Mouse (Mus musculus) embryonic facial prominence, embryonic 11.5 days (tissue): ENCODE measurements around the gene Gm49321. TPM values are rescaled to one million over a fixed set of nuclear protein-coding genes. Genes with fewer than 3 reads are reported as not detected.

Experiments
- ATAC-seq: fragments of 200-750 bp; cut with Nextera tagmentation; replicated peaks from 2 replicates; pipeline ENCODE4 v1.8.0; 2017; ENCODE audit warnings: low read depth; ENCODE audit not compliant: insufficient number of reproducible peaks, low FRiP score, low TSS enrichment
- DNase-seq: peaks from one replicate; pipeline ENCODE4 v3.0.0-alpha.2; 2015; ENCODE audit warnings: low spot score
- H3K27ac ChIP-seq: fragments of 300-500 bp; sonication (generic); replicated peaks from 2 replicates; pipeline ENCODE4 v1.5.1; 2014; ENCODE audit warnings: mild to moderate bottlenecking, low read depth, low read length, control low read depth
- H3K27me3 ChIP-seq: fragments of 300-500 bp; sonication (generic); 2 replicates; pipeline ENCODE4 v1.6.1; 2014; ENCODE audit warnings: mild to moderate bottlenecking, low read length, moderate library complexity, mixed read lengths; ENCODE audit not compliant: control insufficient read depth, insufficient read depth
- H3K36me3 ChIP-seq: fragments of 300-500 bp; sonication (generic); replicated peaks from 2 replicates; pipeline ENCODE4 v1.6.1; 2014; ENCODE audit warnings: low read depth, mild to moderate bottlenecking, low read length, moderate library complexity, mixed read lengths; ENCODE audit not compliant: control insufficient read depth, insufficient read depth
- H3K4me1 ChIP-seq: fragments of 300-500 bp; sonication (generic); 2 replicates; pipeline ENCODE4 v1.6.1; 2014; ENCODE audit warnings: low read length, mixed read lengths; ENCODE audit not compliant: control insufficient read depth, insufficient read depth
- H3K4me2 ChIP-seq: fragments of 300-500 bp; sonication (generic); 2 replicates; pipeline ENCODE4 v1.6.1; 2014; ENCODE audit warnings: low read depth, mild to moderate bottlenecking, control low read depth, low read length, moderate library complexity
- H3K4me3 ChIP-seq: fragments of 300-500 bp; sonication (generic); 2 replicates; pipeline ENCODE4 v1.5.1; 2014; ENCODE audit warnings: low read depth, low read length, control low read depth
- H3K9ac ChIP-seq: fragments of 300-500 bp; sonication (generic); replicated peaks from 2 replicates; pipeline ENCODE4 v1.6.1; 2014; ENCODE audit warnings: mild to moderate bottlenecking, control low read depth, low read length
- H3K9me3 ChIP-seq: fragments of 300-500 bp; sonication (generic); replicated peaks from 2 replicates; pipeline ENCODE4 v1.6.1; 2016; ENCODE audit warnings: mild to moderate bottlenecking, low read length, inconsistent platforms, mixed read lengths; ENCODE audit not compliant: control insufficient read depth
- WGBS: fragments of 180-500 bp; shearing (Covaris S2); extraction: QIAGEN DNeasy Blood & Tissue Kit; methylation state at CpG from one replicate; pipeline ENCODE4 v1.1.7; 2014; 5-methylcytosine and 5-hydroxymethylcytosine counted together
- polyA plus RNA-seq: library from polyadenylated mRNA; unstranded; fragments of >200 nt; fragmentation: Nextera tagmentation; extraction: Ambion mirVana; gene quantifications from 2 replicates; pipeline ENCODE4 v1.2.1, GENCODE M21; 2014

Gm49321 gene
- polyA plus RNA-seq, 1 experiment from 2014 or later: 15.0 TPM

GRCm38 (mm10) chr12:73974584-73974983, 37.1 kb downstream of the Gm49321 start:
- H3K4me1 ChIP-seq: no peaks in the 10 kb centered on the region
- DNase-seq (no peak), ATAC-seq (no peak)
- 95% methylated on average over 6 of the region's 6 CpGs for WGBS
- H3K4me3 ChIP-seq: no peak overlapping the region
- no peak overlapping the region for H3K27ac ChIP-seq
- H3K9ac ChIP-seq: no peak overlapping the region
- no peaks in the 10 kb centered on the region for H3K9me3 ChIP-seq
- H3K27me3 ChIP-seq: no peaks in the 10 kb centered on the region
- H3K4me2 ChIP-seq: no peak overlapping the region
- peaks cover 19% of the 10 kb centered on the region for H3K36me3 ChIP-seq

- Histone ChIP-seq H3K4me2 (no peak overlapping the region), H3K36me3 (peaks cover 3% of the 10 kb centered on the region), H3K4me3 (no peak overlapping the region), H3K27me3 (no peaks in the 10 kb centered on the region), H3K27ac (no peak overlapping the region), H3K9ac (no peak overlapping the region), H3K9me3 (no peaks in the 10 kb centered on the region), H3K4me1 (no peaks in the 10 kb centered on the region)
- no peak for DNase-seq
- no peak for ATAC-seq
- whole genome bisulfite sequencing: 94% methylated on average over 3 of the region's 3 CpGs
Measured at GRCm38 (mm10) chr12:73978144-73978543, 40.7 kb downstream of the Gm49321 start.

- DNase-seq: no peak
- ATAC-seq: no peak
- Histone ChIP-seq H3K9ac (no peak overlapping the region), H3K4me3 (no peak overlapping the region), H3K4me1 (no peaks in the 10 kb centered on the region), H3K9me3 (no peaks in the 10 kb centered on the region), H3K27ac (no peak overlapping the region), H3K4me2 (no peak overlapping the region), H3K27me3 (no peaks in the 10 kb centered on the region), H3K36me3 (peaks cover 1% of the 10 kb centered on the region)
- WGBS: 94% methylated on average over 5 of the region's 5 CpGs
Measured at GRCm38 (mm10) chr12:73979667-73980066, 42.2 kb downstream of the Gm49321 start.

- H3K4me1 ChIP-seq: no peaks in the 10 kb centered on the region
- peaks cover 3% of the 10 kb centered on the region for H3K36me3 ChIP-seq
- no peak overlapping the region for H3K9ac ChIP-seq
- no peak overlapping the region for H3K4me3 ChIP-seq
- no peaks in the 10 kb centered on the region for H3K9me3 ChIP-seq
- no peaks in the 10 kb centered on the region for H3K27me3 ChIP-seq
- no peak overlapping the region for H3K4me2 ChIP-seq
- ATAC-seq (no peak), DNase-seq (peak; percentile 9)
- WGBS: 81% methylated on average over 14 of the region's 14 CpGs
- H3K27ac ChIP-seq: no peak overlapping the region
Measured at GRCm38 (mm10) chr12:73982533-73982932, 45.1 kb downstream of the Gm49321 start.

GRCm38 (mm10) chr12:73986299-73986698, 48.8 kb downstream of the Gm49321 start:
- no peak overlapping the region for H3K4me3 ChIP-seq
- WGBS: 87% methylated on average over 7 of the region's 7 CpGs
- H3K4me2 ChIP-seq: no peak overlapping the region
- no peaks in the 10 kb centered on the region for H3K27me3 ChIP-seq
- peaks cover 3% of the 10 kb centered on the region; the same call in 1 of the 2 replicates for H3K36me3 ChIP-seq
- no peak overlapping the region for H3K9ac ChIP-seq
- DNase-seq (no peak), ATAC-seq (no peak)
- no peaks in the 10 kb centered on the region for H3K4me1 ChIP-seq
- H3K9me3 ChIP-seq: no peaks in the 10 kb centered on the region
- no peak overlapping the region for H3K27ac ChIP-seq

- no peak overlapping the region for H3K4me3 ChIP-seq
- 83% methylated on average over 4 of the region's 4 CpGs for WGBS
- peaks cover 3% of the 10 kb centered on the region; the same call in 1 of the 2 replicates for H3K36me3 ChIP-seq
- no peak overlapping the region for H3K4me2 ChIP-seq
- H3K27ac ChIP-seq: no peak overlapping the region
- ATAC-seq (no peak), DNase-seq (no peak)
- no peaks in the 10 kb centered on the region for H3K4me1 ChIP-seq
- no peak overlapping the region for H3K9ac ChIP-seq
- no peaks in the 10 kb centered on the region for H3K9me3 ChIP-seq
- no peaks in the 10 kb centered on the region for H3K27me3 ChIP-seq
Measured at GRCm38 (mm10) chr12:73988393-73989008, 51.0 kb downstream of the Gm49321 start.

- peaks cover 3% of the 10 kb centered on the region; the same call in 1 of the 2 replicates for H3K36me3 ChIP-seq
- H3K4me2 ChIP-seq: no peak overlapping the region
- no peak overlapping the region for H3K9ac ChIP-seq
- H3K4me3 ChIP-seq: no peak overlapping the region
- ATAC-seq: no peak
- H3K27ac ChIP-seq: no peak overlapping the region
- H3K9me3 ChIP-seq: no peaks in the 10 kb centered on the region
- H3K4me1 ChIP-seq: no peaks in the 10 kb centered on the region
- H3K27me3 ChIP-seq: no peaks in the 10 kb centered on the region
- peak; percentile 24 for DNase-seq
Measured at GRCm38 (mm10) chr12:73989594-73989993, 52.1 kb downstream of the Gm49321 start.

GRCm38 (mm10) chr12:73996906-73997296, 59.4 kb downstream of the Gm49321 start:
- Histone ChIP-seq H3K9me3 (no peaks in the 10 kb centered on the region), H3K27ac (no peak overlapping the region), H3K36me3 (no peaks in the 10 kb centered on the region), H3K9ac (peak overlapping the region; percentile 74), H3K4me1 (no peaks in the 10 kb centered on the region), H3K4me2 (peak overlapping the region; percentile 96; the same call in 1 of the 2 replicates), H3K4me3 (peak overlapping the region; percentile 65), H3K27me3 (peaks cover 8% of the 10 kb centered on the region)
- 49% methylated on average over 12 of the region's 12 CpGs for WGBS
- no peak for ATAC-seq
- peak; percentile 10 for DNase-seq
